Mouse (Mus musculus): ENCODE measurements at regions not wholly inside any gene's neighbourhood (a gene's known extent, or its start where the extent isn't known, plus 50 kb on each side); places are given as distances from the start of the nearest gene placed in this dataset.

- no peaks in the 10 kb centered on the region for H3K9me3 ChIP-seq (replicated peaks; ENCODE audit: control insufficient read depth, low read length)
- no peak overlapping the region for H3K4me2 ChIP-seq (ENCODE audit: low read length)
- no peak overlapping the region for H3K27ac ChIP-seq (ENCODE audit: low read depth, low read length)
- no peaks in the 10 kb centered on the region for H3K4me1 ChIP-seq (ENCODE audit: control insufficient read depth, insufficient read depth, low read length)
- H3K4me3 ChIP-seq (ENCODE audit: low read depth, low read length), result no peak overlapping the region
- H3K27me3 ChIP-seq (replicated peaks; ENCODE audit: control insufficient read depth, insufficient read depth, low read length), result no peaks in the 10 kb centered on the region
- peak; percentile 89 for DNase-seq (ENCODE audit: low spot score)
- peak; percentile 77 for ATAC-seq
- 46% methylated on average over 4 of the region's 4 CpGs for WGBS
- no peak overlapping the region for H3K9ac ChIP-seq (ENCODE audit: low read length)
- H3K36me3 ChIP-seq (ENCODE audit: control insufficient read depth, insufficient read depth, low read length), result no peaks in the 10 kb centered on the region
Observed at GRCm38 (mm10) chr11:45539459-45539858, 312.4 kb upstream of the Clint1 start.

- Histone ChIP-seq H3K4me2 (ENCODE audit: low read length) (no peak overlapping the region), H3K4me1 (ENCODE audit: control insufficient read depth, insufficient read depth, low read length) (no peaks in the 10 kb centered on the region), H3K9me3 (replicated peaks; ENCODE audit: control insufficient read depth, low read length) (no peaks in the 10 kb centered on the region), H3K9ac (ENCODE audit: low read length) (no peak overlapping the region), H3K4me3 (ENCODE audit: low read depth, low read length) (no peak overlapping the region), H3K36me3 (ENCODE audit: control insufficient read depth, insufficient read depth, low read length) (no peaks in the 10 kb centered on the region), H3K27me3 (replicated peaks; ENCODE audit: control insufficient read depth, insufficient read depth, low read length) (no peaks in the 10 kb centered on the region), H3K27ac (ENCODE audit: low read depth, low read length) (no peak overlapping the region)
- 90% methylated on average over 3 of the region's 3 CpGs for WGBS
- DNase-seq (ENCODE audit: low spot score), result no peak
- ATAC-seq, result no peak
Observed at GRCm38 (mm10) chr11:45544531-45544930, 307.3 kb upstream of the Clint1 start.

- no peak for DNase-seq (ENCODE audit: low spot score)
- Histone ChIP-seq H3K9ac (ENCODE audit: low read length) (no peak overlapping the region), H3K27me3 (replicated peaks; ENCODE audit: control insufficient read depth, insufficient read depth, low read length) (no peaks in the 10 kb centered on the region), H3K4me1 (ENCODE audit: control insufficient read depth, insufficient read depth, low read length) (peaks cover 4% of the 10 kb centered on the region; the same call in 1 of the 2 replicates), H3K4me3 (ENCODE audit: low read depth, low read length) (no peak overlapping the region), H3K36me3 (ENCODE audit: control insufficient read depth, insufficient read depth, low read length) (no peaks in the 10 kb centered on the region), H3K4me2 (ENCODE audit: low read length) (no peak overlapping the region), H3K27ac (ENCODE audit: low read depth, low read length) (no peak overlapping the region), H3K9me3 (replicated peaks; ENCODE audit: control insufficient read depth, low read length) (no peaks in the 10 kb centered on the region)
- 88% methylated on average over 11 of the region's 11 CpGs for WGBS
- ATAC-seq, result no peak
Observed at GRCm38 (mm10) chr11:45545896-45546626, 305.8 kb upstream of the Clint1 start.

DNA sequence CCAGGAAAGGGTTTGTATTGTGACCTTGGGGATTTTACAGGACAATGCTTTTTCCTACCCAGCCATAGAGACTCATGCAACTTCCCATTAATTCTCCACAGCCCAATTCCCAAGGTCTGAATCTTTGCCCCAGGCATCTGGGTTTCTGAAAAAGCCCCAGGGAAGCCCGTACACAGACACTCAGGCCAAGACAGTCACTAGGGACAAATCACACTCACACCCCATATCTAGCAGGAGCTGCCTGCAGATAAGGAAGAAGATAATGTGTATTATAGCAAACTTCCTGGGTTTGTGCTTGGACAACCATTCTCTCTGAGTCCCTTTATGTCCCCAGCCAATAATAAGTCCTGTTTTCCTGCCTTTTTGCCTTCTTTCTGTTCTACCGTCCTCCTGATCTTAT is 305.0 kb upstream of the Clint1 start:
- Histone ChIP-seq H3K4me2 (ENCODE audit: low read length) (no peak overlapping the region), H3K4me1 (ENCODE audit: control insufficient read depth, insufficient read depth, low read length) (peaks cover 4% of the 10 kb centered on the region; the same call in 1 of the 2 replicates), H3K4me3 (ENCODE audit: low read depth, low read length) (no peak overlapping the region), H3K27ac (ENCODE audit: low read depth, low read length) (no peak overlapping the region), H3K27me3 (replicated peaks; ENCODE audit: control insufficient read depth, insufficient read depth, low read length) (no peaks in the 10 kb centered on the region), H3K36me3 (ENCODE audit: control insufficient read depth, insufficient read depth, low read length) (no peaks in the 10 kb centered on the region), H3K9ac (ENCODE audit: low read length) (no peak overlapping the region), H3K9me3 (replicated peaks; ENCODE audit: control insufficient read depth, low read length) (no peaks in the 10 kb centered on the region)
- DNase-seq (ENCODE audit: low spot score), result no peak
- no peak for ATAC-seq
- WGBS, result 88% methylated on average over 2 of the region's 2 CpGs

- DNase-seq (ENCODE audit: low spot score) (no peak), ATAC-seq (no peak)
- Histone ChIP-seq H3K36me3 (ENCODE audit: control insufficient read depth, insufficient read depth, low read length) (no peaks in the 10 kb centered on the region), H3K27me3 (replicated peaks; ENCODE audit: control insufficient read depth, insufficient read depth, low read length) (no peaks in the 10 kb centered on the region), H3K4me2 (ENCODE audit: low read length) (no peak overlapping the region), H3K4me3 (ENCODE audit: low read depth, low read length) (no peak overlapping the region), H3K9me3 (replicated peaks; ENCODE audit: control insufficient read depth, low read length) (no peaks in the 10 kb centered on the region), H3K27ac (ENCODE audit: low read depth, low read length) (no peak overlapping the region), H3K9ac (ENCODE audit: low read length) (no peak overlapping the region), H3K4me1 (ENCODE audit: control insufficient read depth, insufficient read depth, low read length) (peaks cover 4% of the 10 kb centered on the region; the same call in 1 of the 2 replicates)
- WGBS, result 20% methylated on average over 7 of the region's 7 CpGs
Observed at GRCm38 (mm10) chr11:45550376-45550775, 301.5 kb upstream of the Clint1 start.

DNA sequence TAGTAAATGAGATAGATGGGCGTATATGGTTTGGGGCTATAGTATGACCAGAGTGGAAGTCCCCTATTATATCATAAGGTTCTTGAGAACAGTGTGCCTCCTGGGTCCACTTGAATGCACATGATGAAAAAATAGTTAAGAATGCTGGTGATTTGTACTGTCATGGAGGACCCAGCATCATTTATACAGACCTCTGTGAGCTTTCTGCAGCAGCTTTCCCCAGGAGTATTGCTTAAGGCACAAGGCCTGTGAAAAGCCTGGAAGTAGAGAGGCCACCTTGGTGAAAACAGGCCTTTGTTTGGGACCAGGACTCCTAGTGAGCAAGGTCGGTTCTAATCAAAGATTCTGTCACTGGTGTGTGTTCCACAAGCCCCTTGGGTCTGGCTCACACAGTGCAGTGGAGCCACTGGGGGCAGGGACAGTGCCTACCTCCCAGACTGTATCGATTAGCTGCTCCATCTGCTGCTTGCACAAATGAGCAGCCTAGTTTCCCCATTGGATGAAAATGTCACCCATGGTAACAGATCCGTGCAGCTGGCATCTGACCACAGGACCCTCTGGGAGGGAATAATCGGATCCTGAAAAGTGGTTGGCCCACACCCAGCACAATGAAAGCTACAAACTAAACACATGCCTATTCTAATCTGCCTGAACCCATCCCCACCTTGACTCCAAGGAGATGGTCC is 274.2 kb upstream of the Clint1 start:
- H3K9ac ChIP-seq (ENCODE audit: low read length), result no peak overlapping the region
- peak; percentile 80 for ATAC-seq
- no peaks in the 10 kb centered on the region for H3K9me3 ChIP-seq (replicated peaks; ENCODE audit: control insufficient read depth, low read length)
- 23% methylated on average over 5 of the region's 5 CpGs for WGBS
- no peaks in the 10 kb centered on the region for H3K27me3 ChIP-seq (replicated peaks; ENCODE audit: control insufficient read depth, insufficient read depth, low read length)
- no peak overlapping the region for H3K4me2 ChIP-seq (ENCODE audit: low read length)
- H3K27ac ChIP-seq (ENCODE audit: low read depth, low read length), result no peak overlapping the region
- H3K4me3 ChIP-seq (ENCODE audit: low read depth, low read length), result no peak overlapping the region
- H3K36me3 ChIP-seq (ENCODE audit: control insufficient read depth, insufficient read depth, low read length), result no peaks in the 10 kb centered on the region
- DNase-seq (ENCODE audit: low spot score), result peak; percentile 48
- H3K4me1 ChIP-seq (ENCODE audit: control insufficient read depth, insufficient read depth, low read length), result no peaks in the 10 kb centered on the region

DNA sequence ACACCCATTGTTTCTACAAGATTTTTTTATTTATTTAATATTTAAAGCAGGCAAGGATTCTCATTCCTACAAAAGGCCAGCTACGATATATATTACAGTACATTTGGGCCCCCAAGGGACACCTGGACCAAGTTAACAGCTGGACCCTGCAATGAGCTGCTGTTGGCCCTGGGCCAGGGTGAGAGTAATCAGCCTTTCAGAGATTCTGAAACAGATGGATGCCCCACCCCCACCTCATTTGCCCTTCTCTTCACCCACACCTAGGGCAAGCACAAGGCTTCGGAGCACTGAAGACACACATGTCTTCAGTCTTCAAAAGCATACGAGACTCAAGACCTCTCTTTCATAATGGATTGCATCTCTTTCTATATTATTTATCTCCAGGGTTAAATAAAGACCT is 259.5 kb upstream of the Clint1 start:
- DNase-seq (ENCODE audit: low spot score) (peak; percentile 36), ATAC-seq (0 out of 2 replicates have a peak, but pooled peaks have one; percentile 10)
- Histone ChIP-seq H3K4me3 (ENCODE audit: low read depth, low read length) (no peak overlapping the region), H3K27me3 (replicated peaks; ENCODE audit: control insufficient read depth, insufficient read depth, low read length) (no peaks in the 10 kb centered on the region), H3K4me2 (ENCODE audit: low read length) (no peak overlapping the region), H3K9me3 (replicated peaks; ENCODE audit: control insufficient read depth, low read length) (no peaks in the 10 kb centered on the region), H3K4me1 (ENCODE audit: control insufficient read depth, insufficient read depth, low read length) (peaks cover 10% of the 10 kb centered on the region; the same call in 1 of the 2 replicates), H3K27ac (ENCODE audit: low read depth, low read length) (no peak overlapping the region), H3K36me3 (ENCODE audit: control insufficient read depth, insufficient read depth, low read length) (no peaks in the 10 kb centered on the region), H3K9ac (ENCODE audit: low read length) (no peak overlapping the region)
- 42% methylated on average over 3 of the region's 3 CpGs for WGBS

- 45% methylated on average over 11 of the region's 11 CpGs for WGBS
- Histone ChIP-seq H3K4me2 (ENCODE audit: low read length) (no peak overlapping the region), H3K27me3 (replicated peaks; ENCODE audit: control insufficient read depth, insufficient read depth, low read length) (no peaks in the 10 kb centered on the region), H3K9me3 (replicated peaks; ENCODE audit: control insufficient read depth, low read length) (no peaks in the 10 kb centered on the region), H3K27ac (ENCODE audit: low read depth, low read length) (no peak overlapping the region), H3K4me3 (ENCODE audit: low read depth, low read length) (no peak overlapping the region), H3K9ac (ENCODE audit: low read length) (peak overlapping the region; percentile 13; the same call in 1 of the 2 replicates), H3K4me1 (ENCODE audit: control insufficient read depth, insufficient read depth, low read length) (peaks cover 10% of the 10 kb centered on the region; the same call in 1 of the 2 replicates), H3K36me3 (ENCODE audit: control insufficient read depth, insufficient read depth, low read length) (no peaks in the 10 kb centered on the region)
- DNase-seq (ENCODE audit: low spot score) (peak; percentile 29), ATAC-seq (peak; percentile 66)
Observed at GRCm38 (mm10) chr11:45592890-45593642, 258.8 kb upstream of the Clint1 start.

All from forebrain, embryonic 14.5 days (tissue).